Mouse (Mus musculus) liver, embryonic 14.5 days (tissue): ENCODE data around the gene Nrxn3.

Source experiments
- CTCF ChIP-seq: IDR thresholded peaks from 2 replicates; pipeline ENCODE4 v1.5.1; 2016; ENCODE audit warnings: antibody characterized with exemption, low read depth, control low read depth
- EP300 ChIP-seq: IDR thresholded peaks from 2 replicates; pipeline ENCODE4 v1.6.1; 2016; ENCODE audit warnings: antibody characterized with exemption, low read depth

- no peak for TF ChIP-seq CTCF
- TF ChIP-seq EP300 = no peak
Observed at GRCm38 (mm10) chr12:89097561-89097960, 374.9 kb downstream of the Nrxn3 start.
